Mouse (Mus musculus) megakaryocyte-erythroid progenitor cell, adult 5-6 weeks (primary cell): ENCODE measurements around the gene Epo. TPM values are rescaled to one million over a fixed set of nuclear protein-coding genes. Genes with fewer than 3 reads are reported as not detected.

ENCODE experiments used
- ATAC-seq: replicated peaks from 2 replicates; pipeline ENCODE4 v1.8.0; 2016; ENCODE audit warnings: mild to moderate bottlenecking, inconsistent platforms; ENCODE audit not compliant: severe bottlenecking, poor library complexity, low FRiP score, low TSS enrichment
- total RNA-seq, 2 experiments: library from RNA; stranded (forward) in 1 of 2; stranded (reverse) in 1 of 2; fragments of 200-1000, 215-1000 nt in 1 of 2; fragments of >200 nt in 1 of 2; fragmentation: Nextera tagmentation in 1 of 2; gene quantifications; 2 replicates each; pipeline ENCODE4 v1.2.3; 2014 to 2017

Epo gene
- total RNA-seq, 2 experiments from 2014 or later = not detected

- ATAC-seq = no peak
Measured at GRCm38 (mm10) chr5:137491559-137491958, 41.5 kb downstream of the Epo start.

GRCm38 (mm10) chr5:137487616-137488015 is 45.4 kb downstream of the Epo start:
- ATAC-seq = no peak

DNA sequence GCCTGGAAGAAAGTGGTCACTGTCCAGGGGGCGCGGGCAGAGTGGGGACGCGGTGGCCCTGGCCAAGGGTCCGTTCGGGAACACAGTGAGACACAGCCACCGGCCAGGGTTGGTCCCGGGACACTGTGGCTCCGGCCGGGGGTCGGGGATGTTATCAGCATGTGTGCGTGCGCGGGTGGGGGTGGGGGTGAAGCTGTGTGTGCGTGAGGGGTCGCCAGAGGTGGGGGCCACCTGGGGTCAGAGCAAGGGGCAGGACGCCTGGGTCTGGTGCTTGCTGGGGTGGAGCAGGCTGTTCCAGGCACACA is 47.2 kb downstream of the Epo start:
- ATAC-seq = no peak

GRCm38 (mm10) chr5:137485071-137485850 is 47.8 kb downstream of the Epo start:
- ATAC-seq = no peak

GRCm38 (mm10) chr5:137481897-137482296 is 51.1 kb downstream of the Epo start:
- ATAC-seq = no peak

GRCm38 (mm10) chr5:137481138-137481537 is 51.9 kb downstream of the Epo start:
- no peak for ATAC-seq

DNA sequence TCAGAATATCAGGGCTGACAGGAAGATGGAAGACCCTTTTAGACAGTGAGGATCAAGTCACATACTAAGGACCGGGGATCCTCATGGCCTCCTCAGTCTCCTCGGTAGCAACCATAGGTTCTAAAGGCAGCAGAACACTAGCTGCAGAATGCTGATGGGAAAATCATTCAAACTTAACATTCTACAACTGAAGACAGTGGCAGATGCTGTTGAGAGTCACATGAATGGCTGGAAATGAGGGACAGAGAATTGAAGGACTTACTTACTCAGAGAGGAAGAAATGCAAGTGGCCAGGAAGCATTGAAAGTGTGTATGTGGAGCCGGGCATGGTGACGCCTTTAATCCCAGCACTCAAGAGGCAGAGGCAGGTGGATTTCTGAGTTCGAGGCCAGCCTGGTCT is 56.1 kb downstream of the Epo start, which contains the start of gene Zan:
Gene Zan (minus strand): TSS at position 101 of the 400 bp plus-strand sequence.
- ATAC-seq = no peak

DNA sequence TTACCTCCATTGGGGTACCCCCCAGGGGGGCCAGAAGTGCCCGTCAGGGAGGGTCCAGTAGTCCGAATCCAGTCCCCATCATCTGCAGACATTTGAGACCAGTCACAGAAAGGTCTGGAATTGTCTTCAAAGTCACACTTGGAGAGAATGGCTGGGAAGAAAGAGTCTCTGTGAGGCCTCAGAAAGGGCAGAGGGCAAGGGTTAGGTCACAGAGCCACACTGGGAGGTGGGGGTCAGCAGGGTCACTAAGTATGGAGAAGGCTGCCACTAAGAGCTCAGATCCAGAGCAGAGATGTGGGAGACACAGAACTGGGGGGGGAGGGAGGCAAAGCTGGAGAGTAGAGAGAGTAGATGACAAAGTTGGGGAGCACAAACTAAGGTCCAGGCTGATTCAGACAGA is 58.7 kb downstream of the Epo start:
- ATAC-seq = no peak

DNA sequence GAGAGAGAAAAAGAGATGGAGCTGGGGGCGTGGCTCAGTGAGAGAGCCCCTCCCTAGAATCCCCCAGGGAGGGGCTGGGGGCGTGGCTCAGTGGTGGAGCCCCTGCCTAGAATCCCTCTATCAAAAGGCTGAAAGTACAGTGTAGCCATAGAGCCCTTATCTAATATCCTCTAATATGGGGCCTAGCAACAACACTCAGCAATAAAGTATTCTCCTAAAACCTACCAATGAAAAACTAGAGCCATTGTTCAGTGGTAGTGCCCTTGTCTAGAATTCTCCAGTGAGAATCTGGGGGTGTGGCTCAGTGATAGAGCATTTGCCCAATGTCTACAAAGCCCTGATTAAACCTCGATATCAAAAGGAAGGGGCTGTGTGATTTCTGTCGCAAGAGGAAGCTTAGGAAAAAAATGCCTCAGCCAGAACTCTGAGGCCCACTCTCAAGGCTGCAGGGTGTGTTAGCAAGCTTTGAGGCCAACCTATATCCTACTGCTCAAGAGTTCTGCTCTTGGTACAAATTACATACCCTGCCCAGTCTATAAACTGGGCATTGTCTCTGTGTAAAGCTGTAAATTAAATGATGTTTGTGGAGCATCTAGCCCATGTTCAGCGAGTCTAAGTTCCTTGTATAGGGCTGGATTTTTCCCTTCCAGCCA is 60.7 kb downstream of the Epo start:
- ATAC-seq = peak; percentile 53

GRCm38 (mm10) chr5:137466946-137467345 is 66.1 kb downstream of the Epo start:
- no peak for ATAC-seq

DNA sequence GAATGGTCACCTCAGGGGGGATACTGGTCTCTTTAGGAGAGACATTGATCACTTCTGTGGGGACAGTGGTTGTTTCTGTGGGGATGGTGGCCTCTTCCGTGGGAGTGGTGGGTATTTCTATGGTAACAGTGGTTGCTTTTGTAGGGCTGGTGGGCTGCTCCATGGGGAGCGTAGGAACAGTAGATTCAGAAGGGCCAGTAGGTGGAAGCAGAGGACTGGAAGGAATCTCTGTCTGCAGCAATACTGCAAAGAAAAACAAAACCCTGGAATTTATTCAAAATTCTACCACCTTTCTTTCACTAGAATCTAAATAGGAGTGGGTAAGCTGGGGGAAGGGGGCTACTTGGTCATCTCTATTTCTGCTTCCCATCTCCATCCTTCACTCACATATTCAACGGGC is 68.0 kb downstream of the Epo start:
- no peak for ATAC-seq

DNA sequence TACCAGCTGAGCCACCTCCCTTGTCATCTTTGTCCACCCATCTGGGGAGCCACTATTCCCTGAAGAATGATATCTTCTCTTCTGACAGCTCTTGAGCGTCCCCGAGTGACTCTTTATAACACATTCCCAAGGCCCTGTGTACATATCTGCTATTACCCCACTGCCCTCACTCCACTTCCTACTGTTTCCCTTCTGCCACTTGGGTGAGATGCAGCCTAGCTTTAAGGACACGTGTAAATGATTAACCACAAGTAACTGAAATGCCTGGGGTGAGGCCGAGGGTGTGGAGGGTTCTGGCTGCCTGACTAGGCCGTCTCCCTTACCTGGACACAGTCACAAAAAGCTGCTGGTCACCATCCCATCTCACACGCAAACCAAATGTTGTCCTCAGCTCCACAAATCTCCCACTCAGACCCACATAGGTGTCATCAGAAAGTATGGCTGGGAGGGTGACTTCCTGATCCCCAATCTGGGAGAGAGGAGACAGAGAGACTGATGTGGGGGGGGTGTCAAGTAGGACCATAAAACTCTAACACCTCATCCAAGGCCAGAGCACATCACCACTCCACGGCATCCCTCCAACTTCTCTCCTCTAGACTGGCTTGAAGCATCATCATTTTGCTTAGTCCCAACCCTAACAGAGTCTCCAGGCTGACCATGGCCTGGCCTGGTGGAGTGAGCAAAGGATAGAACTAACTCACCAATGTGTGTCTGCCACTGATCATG is 77.0 kb downstream of the Epo start:
- no peak for ATAC-seq

DNA sequence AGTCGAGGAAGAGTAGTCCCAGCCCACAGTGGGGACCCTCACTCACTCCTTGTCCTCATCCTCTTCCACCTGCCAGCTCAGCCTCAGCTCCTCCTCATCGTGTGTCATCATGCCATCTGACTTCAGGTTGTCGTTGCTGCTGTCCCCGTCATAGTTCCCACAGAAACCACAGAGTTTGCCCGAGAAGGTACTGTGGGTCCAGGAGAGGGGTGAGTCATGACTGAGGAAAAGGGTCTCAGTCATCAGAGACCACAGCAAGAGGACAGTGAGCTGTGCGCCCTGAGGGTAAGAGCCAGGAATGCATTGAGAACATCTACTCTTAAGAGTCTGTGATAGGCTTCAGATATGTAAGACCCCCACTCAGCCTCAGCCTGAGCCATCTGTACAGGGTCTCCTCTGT is 77.8 kb downstream of the Epo start:
- ATAC-seq = no peak

DNA sequence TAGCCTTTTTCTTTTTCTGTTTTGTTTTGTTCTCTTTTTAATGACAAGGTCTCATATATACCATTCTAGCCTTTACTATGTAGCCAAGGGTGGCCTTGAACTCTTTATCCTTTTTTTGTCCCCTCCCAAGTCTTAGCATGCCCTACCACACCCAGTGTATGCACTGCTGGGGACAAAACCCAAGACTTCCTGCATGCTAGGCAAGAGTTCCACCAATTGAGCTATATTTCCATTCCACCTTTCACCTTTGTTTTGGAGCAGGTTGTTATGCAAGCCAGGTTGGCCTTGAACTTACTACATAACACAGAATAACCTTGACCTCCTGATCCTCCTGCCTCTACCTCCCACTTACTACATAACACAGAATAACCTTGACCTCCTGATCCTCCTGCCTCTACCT is 87.5 kb downstream of the Epo start:
- no peak for ATAC-seq

DNA sequence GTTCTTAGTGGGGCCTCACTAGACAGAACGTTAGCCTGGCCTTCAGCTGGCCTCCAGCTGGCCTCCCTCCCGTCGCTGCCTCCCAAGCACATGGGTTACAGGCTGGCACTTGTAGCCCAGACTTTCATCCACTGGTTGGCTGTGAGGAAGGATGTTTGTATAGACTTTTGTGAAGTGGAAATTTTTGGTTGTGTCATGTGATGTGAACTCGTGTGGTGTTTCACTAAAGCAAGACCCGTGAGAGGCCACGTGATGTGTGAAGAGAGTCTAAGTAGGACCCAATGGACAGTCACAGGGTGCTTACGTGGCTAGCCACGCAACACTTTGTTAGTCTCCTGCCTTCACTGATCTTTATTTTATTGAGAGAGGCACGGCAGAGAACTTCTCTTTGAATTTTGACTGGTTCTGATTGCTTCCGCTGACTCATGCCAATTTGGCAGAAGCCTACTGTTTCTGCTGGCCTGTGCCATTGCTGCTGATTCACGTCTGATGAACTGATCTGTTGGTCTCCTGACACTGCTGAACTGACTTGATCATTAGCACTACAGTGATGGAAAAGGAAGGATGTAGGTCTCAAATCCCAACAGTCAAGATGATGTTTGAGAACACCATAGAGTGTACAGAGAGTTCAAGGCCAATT is 92.7 kb downstream of the Epo start:
- no peak; the same call in 1 of the 2 replicates for ATAC-seq

DNA sequence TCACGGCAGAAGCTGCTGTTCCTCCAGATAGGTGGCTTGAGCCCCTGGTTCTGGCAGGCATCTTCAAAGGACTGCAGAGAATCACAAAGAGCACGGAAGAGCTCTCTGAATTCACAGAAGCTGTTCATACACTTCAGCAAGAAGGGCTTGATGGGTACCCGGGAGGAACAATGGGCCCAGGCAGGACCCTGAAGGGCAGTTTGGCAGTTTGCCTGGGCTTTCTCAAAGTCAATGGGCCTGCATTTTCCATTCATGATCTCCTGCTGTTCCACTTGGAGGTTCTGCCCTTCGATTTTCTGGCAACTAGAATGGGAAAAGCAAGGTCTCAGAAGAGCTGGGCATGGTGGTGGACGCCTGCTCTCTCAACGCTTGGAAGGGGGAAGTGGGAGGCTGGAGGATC is 99.2 kb downstream of the Epo start:
- ATAC-seq = no peak
